Mouse (Mus musculus) bone marrow macrophage, adult 2 months (primary cell): ENCODE measurements around the gene Git1. TPM values are rescaled to one million over a fixed set of nuclear protein-coding genes. Genes with fewer than 3 reads are reported as not detected.

Experiments used
- H3K27ac ChIP-seq: 2 replicates; pipeline ENCODE4 v1.5.1; 2012; ENCODE audit warnings: low read depth, low read length; ENCODE audit not compliant: insufficient read depth
- H3K4me1 ChIP-seq: 2 replicates; pipeline ENCODE4 v1.6.1; 2012; ENCODE audit warnings: low read length; ENCODE audit not compliant: control insufficient read depth, insufficient read depth
- H3K4me3 ChIP-seq: 2 replicates; pipeline ENCODE4 v1.5.1; 2012; ENCODE audit warnings: mild to moderate bottlenecking, low read length, moderate library complexity; ENCODE audit not compliant: insufficient read depth
- CTCF ChIP-seq: IDR thresholded peaks from 2 replicates; pipeline ENCODE4 v1.5.1; 2012; ENCODE audit warnings: low read depth, mild to moderate bottlenecking, low read length, moderate library complexity
- POLR2A ChIP-seq: IDR thresholded peaks from 2 replicates; pipeline ENCODE4 v1.6.1; 2012; ENCODE audit warnings: mild to moderate bottlenecking, low read depth, low read length, borderline replicate concordance
- polyA plus RNA-seq: library from polyadenylated mRNA; stranded (reverse); fragments of >200 nt; gene quantifications from 2 replicates; pipeline ENCODE4 v1.2.4, GENCODE M21; 2012; ENCODE audit not compliant: missing spikeins, insufficient read depth, insufficient read length

Gene Git1
- polyA plus RNA-seq, 1 experiment, result 34.0 TPM

DNA sequence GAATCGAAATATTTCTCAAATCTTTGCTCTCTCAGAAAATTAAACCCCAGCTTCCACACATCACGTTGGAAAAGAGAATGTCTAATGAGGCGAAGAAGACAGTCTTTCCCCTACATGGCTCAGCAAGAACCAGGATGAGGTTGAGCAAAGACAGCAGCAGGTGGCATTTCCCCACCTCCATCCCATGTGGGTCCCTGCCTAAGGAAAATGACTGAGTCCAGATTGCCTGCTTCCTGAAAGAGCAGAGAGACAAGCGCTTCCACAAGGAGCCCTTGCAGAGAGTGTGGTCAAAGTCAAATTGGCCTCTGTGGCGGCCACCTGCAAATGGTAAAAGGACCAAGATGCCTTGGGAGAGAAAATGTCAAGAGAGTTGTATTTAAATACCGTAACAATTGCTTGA, 2.9 kb upstream of the Git1 start:
- peaks cover 51% of the 10 kb centered on the region for H3K4me1 ChIP-seq
- H3K27ac ChIP-seq, result peak overlapping the region; percentile 20
- no peak for TF ChIP-seq CTCF
- no peak for TF ChIP-seq POLR2A
- peak overlapping the region; percentile 88; the same call in 1 of the 2 replicates for H3K4me3 ChIP-seq

- TF ChIP-seq CTCF, result peak; percentile 95
- TF ChIP-seq POLR2A, result no peak
- H3K27ac ChIP-seq, result peak overlapping the region; percentile 78
- peaks cover 51% of the 10 kb centered on the region for H3K4me1 ChIP-seq
- H3K4me3 ChIP-seq, result peak overlapping the region; percentile 92
These were observed 2.2 kb upstream of the Git1 start for GRCm38 (mm10) chr11:77491123-77491501.

- Histone ChIP-seq H3K4me1 (peaks cover 48% of the 10 kb centered on the region), H3K27ac (peak overlapping the region; percentile 78), H3K4me3 (peak overlapping the region; percentile 92)
- TF ChIP-seq POLR2A, result no peak
- TF ChIP-seq CTCF, result no peak
These were observed 1.7 kb upstream of the Git1 start for GRCm38 (mm10) chr11:77491502-77492291.

DNA sequence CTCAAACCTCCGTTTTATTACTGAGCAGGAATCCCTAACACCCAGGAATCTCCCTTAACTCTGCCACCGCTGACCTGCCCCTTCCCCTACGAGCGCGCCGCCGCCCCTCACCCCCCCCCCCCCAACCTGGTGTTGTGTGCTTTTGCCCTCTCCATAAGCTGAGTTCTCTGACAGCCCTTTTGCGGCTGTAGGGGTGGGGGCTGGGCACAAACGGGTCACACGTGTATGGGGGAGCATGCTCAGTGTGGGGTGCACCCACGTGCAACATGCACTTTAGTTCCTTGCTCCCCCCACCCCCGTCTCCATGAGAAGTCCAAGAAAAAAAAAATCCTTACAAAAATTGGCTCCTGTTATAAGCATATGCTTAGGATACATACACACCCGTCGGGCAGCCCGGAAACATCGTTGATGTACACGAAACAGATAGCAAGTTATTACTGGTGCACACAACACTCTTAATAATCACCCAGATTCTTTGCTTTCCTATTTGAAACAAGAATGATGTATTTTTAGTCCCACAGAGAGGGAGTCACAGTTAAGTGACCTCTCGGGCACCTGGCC, 971 bp upstream of the Git1 start:
- Histone ChIP-seq H3K4me1 (peaks cover 48% of the 10 kb centered on the region), H3K4me3 (peak overlapping the region; percentile 92), H3K27ac (peak overlapping the region; percentile 78)
- no peak for TF ChIP-seq CTCF
- no peak for TF ChIP-seq POLR2A

DNA sequence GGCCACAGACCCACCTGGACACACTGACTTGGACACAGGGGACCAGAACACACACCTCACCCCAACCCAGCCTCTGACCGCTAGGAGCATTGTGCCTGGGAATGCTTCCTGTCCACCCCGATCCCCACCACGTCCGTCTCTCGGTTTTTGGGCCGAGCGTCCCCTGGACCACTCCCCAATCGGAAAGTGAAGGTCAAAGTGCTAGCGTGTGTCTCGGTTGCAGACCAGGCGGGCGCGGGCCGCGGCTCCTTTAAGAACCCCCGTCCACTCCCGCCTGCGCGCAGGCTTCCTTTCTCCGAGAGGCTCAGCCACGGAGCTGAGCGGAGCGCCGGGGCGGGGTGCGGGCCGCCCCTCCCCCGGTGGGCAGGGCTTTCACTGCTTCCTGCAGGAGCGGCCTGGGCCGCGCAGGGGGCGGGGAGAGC, 440 bp upstream of the Git1 start:
- TF ChIP-seq CTCF (no peak), POLR2A (no peak)
- peaks cover 48% of the 10 kb centered on the region for H3K4me1 ChIP-seq
- H3K27ac ChIP-seq, result peak overlapping the region; percentile 78
- peak overlapping the region; percentile 92 for H3K4me3 ChIP-seq

DNA sequence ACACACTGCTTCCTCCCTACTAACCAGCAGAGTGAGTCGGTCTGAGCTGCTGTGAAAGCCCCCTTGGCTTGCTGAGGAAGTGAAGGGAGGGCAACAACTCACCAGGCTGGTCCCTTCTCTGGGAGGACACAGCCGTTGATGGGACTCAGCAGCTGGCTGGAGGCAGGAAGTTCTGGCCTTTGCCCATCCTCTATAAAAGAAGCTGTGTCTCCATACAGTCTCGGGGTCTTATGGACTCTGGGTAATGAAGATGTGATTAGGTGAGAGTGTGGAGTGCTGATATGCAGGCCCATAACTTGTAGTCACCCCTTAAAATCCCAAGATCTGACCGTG, 948 bp downstream of the Git1 start:
- Histone ChIP-seq H3K4me1 (peaks cover 45% of the 10 kb centered on the region), H3K4me3 (peak overlapping the region; percentile 92), H3K27ac (peak overlapping the region; percentile 5)
- no peak for TF ChIP-seq POLR2A
- no peak for TF ChIP-seq CTCF

DNA sequence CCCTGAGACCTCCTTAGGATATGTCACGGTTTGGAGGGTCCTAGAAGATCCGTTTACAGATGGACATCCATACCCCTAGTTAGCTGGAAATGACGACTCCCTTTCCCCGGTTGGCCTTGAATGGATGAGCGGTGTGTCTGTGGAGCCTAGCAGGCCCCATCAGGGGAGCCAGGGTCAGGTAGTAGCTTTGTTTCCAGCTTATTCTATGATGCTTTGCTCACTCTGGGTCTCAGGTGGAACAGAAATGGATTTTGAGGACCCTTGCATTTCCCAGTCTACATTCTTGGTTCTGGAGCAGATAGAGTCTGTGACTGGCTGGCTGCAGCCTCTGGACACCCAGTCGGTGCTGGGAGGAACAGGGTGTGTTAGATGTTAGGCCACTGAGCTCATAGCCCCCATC, 1.4 kb downstream of the Git1 start:
- peak overlapping the region; percentile 92 for H3K4me3 ChIP-seq
- TF ChIP-seq POLR2A (no peak), CTCF (no peak)
- H3K4me1 ChIP-seq, result peaks cover 45% of the 10 kb centered on the region
- H3K27ac ChIP-seq, result no peak overlapping the region

DNA sequence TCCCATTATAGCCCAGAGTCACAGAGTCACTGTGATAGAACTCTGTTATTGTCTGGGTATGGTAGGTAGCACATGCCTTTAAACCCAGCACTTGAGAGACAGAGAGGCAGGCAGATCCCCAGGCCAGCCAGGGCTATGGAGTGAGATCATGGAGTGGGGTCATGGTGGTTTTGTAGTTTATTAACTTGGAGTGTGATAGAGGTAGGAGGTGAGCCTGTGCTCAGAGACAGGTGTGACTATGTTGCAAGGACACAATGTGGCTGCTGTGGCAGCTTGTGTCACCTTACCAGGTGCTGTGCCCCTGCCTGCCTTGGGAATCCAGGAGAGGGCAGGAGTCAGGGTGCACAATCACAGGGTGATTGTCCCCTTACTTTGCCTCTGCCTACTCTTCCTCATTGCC, 2.1 kb downstream of the Git1 start:
- TF ChIP-seq CTCF, result no peak
- TF ChIP-seq POLR2A, result no peak
- Histone ChIP-seq H3K4me1 (peaks cover 40% of the 10 kb centered on the region), H3K27ac (no peak overlapping the region), H3K4me3 (no peak overlapping the region)

DNA sequence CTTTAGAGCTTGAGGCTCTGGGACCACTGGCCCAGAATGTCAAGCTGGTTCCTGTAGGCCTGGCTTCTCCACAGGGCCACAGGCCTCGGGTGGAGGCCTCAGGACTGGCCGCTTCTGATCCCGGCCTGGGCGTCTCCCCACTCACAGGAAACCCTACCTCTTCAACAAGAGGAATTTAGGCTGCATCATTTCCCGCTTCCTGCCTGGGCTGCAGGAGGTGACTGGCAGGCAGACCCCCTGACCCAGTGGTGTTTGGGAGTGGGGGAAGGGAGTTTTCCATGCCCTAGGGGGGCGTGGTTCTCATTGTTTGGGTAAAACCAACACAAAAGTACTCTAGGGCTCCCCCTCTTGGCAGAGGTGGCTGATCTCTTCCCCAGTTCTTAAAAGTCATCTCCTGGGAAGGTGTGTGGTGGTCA, 4.0 kb downstream of the Git1 start:
- TF ChIP-seq POLR2A (no peak), CTCF (peak; percentile 49)
- H3K4me1 ChIP-seq, result peaks cover 35% of the 10 kb centered on the region
- H3K27ac ChIP-seq, result no peak overlapping the region
- H3K4me3 ChIP-seq, result no peak overlapping the region

DNA sequence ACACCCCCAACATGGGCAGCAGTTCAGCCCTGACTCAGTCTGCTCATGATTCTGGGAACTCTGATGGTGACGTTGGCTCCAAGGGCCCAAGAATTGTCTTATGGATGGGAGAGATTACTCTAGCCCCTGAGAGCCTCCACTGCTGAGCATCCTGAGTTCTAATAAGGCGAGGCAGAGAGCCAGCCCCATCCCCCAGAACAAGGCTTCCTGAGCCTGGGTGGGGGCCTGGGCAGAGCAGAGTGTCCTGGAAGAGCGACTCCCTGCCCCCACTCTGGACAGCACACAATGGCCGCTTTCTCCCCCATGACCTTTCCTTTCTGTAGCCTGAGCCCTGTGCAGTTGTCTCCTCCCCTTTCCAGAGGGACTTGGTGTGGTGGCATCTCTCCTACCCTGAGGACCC, 4.5 kb downstream of the Git1 start:
- H3K27ac ChIP-seq, result no peak overlapping the region
- TF ChIP-seq CTCF, result no peak
- TF ChIP-seq POLR2A, result no peak
- peaks cover 35% of the 10 kb centered on the region for H3K4me1 ChIP-seq
- H3K4me3 ChIP-seq, result no peak overlapping the region
